Mouse (Mus musculus) cerebellum, adult 2 months (tissue): ENCODE results near the gene Tns1. TPM values are rescaled to one million over a fixed set of nuclear protein-coding genes. Genes with fewer than 3 reads are reported as not detected.

Experiments used
- DNase-seq, 2 experiments: peaks; one replicate each; pipeline ENCODE4 v3.0.0; 2021
- H3K27ac ChIP-seq: fragments of 200-500 bp; 2 replicates; pipeline ENCODE4 v1.5.1; 2012; ENCODE audit warnings: low read length, control low read depth, inconsistent platforms; ENCODE audit not compliant: insufficient read depth
- H3K27me3 ChIP-seq: fragments of 200-500 bp; 2 replicates; pipeline ENCODE4 v1.6.1; 2012; ENCODE audit warnings: inconsistent platforms, mild to moderate bottlenecking, low read length, moderate library complexity; ENCODE audit not compliant: control insufficient read depth, insufficient read depth
- H3K4me1 ChIP-seq: fragments of 200-500 bp; 2 replicates; pipeline ENCODE4 v1.6.1; 2011; ENCODE audit warnings: low read length; ENCODE audit not compliant: control insufficient read depth, insufficient read depth
- H3K4me3 ChIP-seq: fragments of 200-500 bp; replicated peaks from 2 replicates; pipeline ENCODE3; 2011; ENCODE audit warnings: mild to moderate bottlenecking, low read depth, low read length, control low read depth; ENCODE audit not compliant: insufficient read depth
- CTCF ChIP-seq: fragments of 200-500 bp; IDR thresholded peaks from 2 replicates; pipeline ENCODE4 v1.5.1; 2011; ENCODE audit warnings: low read depth, mild to moderate bottlenecking, control low read depth, low read length, moderate library complexity, borderline replicate concordance; ENCODE audit not compliant: insufficient read depth
- POLR2A ChIP-seq: fragments of 200-500 bp; IDR thresholded peaks from 2 replicates; pipeline ENCODE4 v1.6.1; 2011; ENCODE audit warnings: low read length, control low read depth, borderline replicate concordance; ENCODE audit not compliant: insufficient read depth
- WGBS: fragments of 180-500 bp; shearing (Covaris S2); methylation state at CpG from one replicate; pipeline ENCODE4 v1.1.7; 2018; 5-methylcytosine and 5-hydroxymethylcytosine counted together
- polyA plus RNA-seq: library from polyadenylated mRNA; depleted of rRNA; stranded (reverse); fragments of >200 nt; gene quantifications from 2 replicates; pipeline ENCODE4 v1.2.3, GENCODE M21; 2012

Gene Tns1
- polyA plus RNA-seq, 1 experiment, result 25.1 TPM

GRCm38 (mm10) chr1:73947525-73948304 lies 176.5 kb downstream of the Tns1 start:
- Histone ChIP-seq H3K27ac (no peak overlapping the region), H3K4me1 (no peaks in the 10 kb centered on the region), H3K4me3 (no peak overlapping the region), H3K27me3 (no peaks in the 10 kb centered on the region)
- no peak for DNase-seq
- 78% methylated on average over 15 of the region's 15 CpGs for WGBS
- no peak for TF ChIP-seq CTCF
- no peak for TF ChIP-seq POLR2A

GRCm38 (mm10) chr1:73946701-73947100 lies 177.5 kb downstream of the Tns1 start:
- no peak for TF ChIP-seq POLR2A
- no peak for TF ChIP-seq CTCF
- no peak overlapping the region for H3K4me3 ChIP-seq
- no peak overlapping the region for H3K27ac ChIP-seq
- no peak for DNase-seq
- 59% methylated on average over 7 of the region's 7 CpGs for WGBS
- H3K27me3 ChIP-seq, result no peaks in the 10 kb centered on the region
- H3K4me1 ChIP-seq, result no peaks in the 10 kb centered on the region

GRCm38 (mm10) chr1:73944393-73944792 lies 179.9 kb downstream of the Tns1 start:
- DNase-seq, result peak; percentile 20 to 51
- H3K4me1 ChIP-seq, result no peaks in the 10 kb centered on the region
- TF ChIP-seq CTCF, result no peak
- TF ChIP-seq POLR2A, result no peak
- H3K27ac ChIP-seq, result peak overlapping the region; percentile 53; the same call in 1 of the 2 replicates
- H3K27me3 ChIP-seq, result no peaks in the 10 kb centered on the region
- no peak overlapping the region for H3K4me3 ChIP-seq
- 46% methylated on average over 3 of the region's 3 CpGs for WGBS

- TF ChIP-seq POLR2A (no peak), CTCF (no peak)
- 45% methylated on average over 9 of the region's 9 CpGs for WGBS
- Histone ChIP-seq H3K27me3 (no peaks in the 10 kb centered on the region), H3K4me3 (no peak overlapping the region), H3K27ac (peak overlapping the region; percentile 53; the same call in 1 of the 2 replicates), H3K4me1 (no peaks in the 10 kb centered on the region)
- DNase-seq, result peak in 1 of 2 experiments; percentile 42
Observed at GRCm38 (mm10) chr1:73943667-73944289, 180.5 kb downstream of the Tns1 start.

- no peak overlapping the region for H3K27ac ChIP-seq
- H3K4me1 ChIP-seq, result no peaks in the 10 kb centered on the region
- 63% methylated on average over 5 of the region's 5 CpGs for WGBS
- no peak for DNase-seq
- no peak overlapping the region for H3K4me3 ChIP-seq
- TF ChIP-seq CTCF, result no peak
- TF ChIP-seq POLR2A, result no peak
- H3K27me3 ChIP-seq, result no peaks in the 10 kb centered on the region
Observed at GRCm38 (mm10) chr1:73943255-73943654, 181.0 kb downstream of the Tns1 start.

GRCm38 (mm10) chr1:73942243-73942642 lies 182.0 kb downstream of the Tns1 start:
- no peak for TF ChIP-seq CTCF
- TF ChIP-seq POLR2A, result no peak
- no peak overlapping the region for H3K4me3 ChIP-seq
- 50% methylated on average over 2 of the region's 2 CpGs for WGBS

GRCm38 (mm10) chr1:73941697-73942096 lies 182.6 kb downstream of the Tns1 start:
- TF ChIP-seq CTCF (no peak), POLR2A (no peak)
- no peak for DNase-seq
- H3K4me3 ChIP-seq, result no peak overlapping the region
- 69% methylated on average over 9 of the region's 9 CpGs for WGBS
- no peaks in the 10 kb centered on the region for H3K27me3 ChIP-seq
- H3K4me1 ChIP-seq, result no peaks in the 10 kb centered on the region
- no peak overlapping the region for H3K27ac ChIP-seq

More at GRCm38 (mm10) chr1:73942243-73942642, 182.0 kb downstream of the Tns1 start:
- no peaks in the 10 kb centered on the region for H3K4me1 ChIP-seq
- no peak overlapping the region for H3K27ac ChIP-seq
- no peaks in the 10 kb centered on the region for H3K27me3 ChIP-seq
- no peak for DNase-seq

- Histone ChIP-seq H3K27ac (no peak overlapping the region), H3K4me1 (peaks cover 2% of the 10 kb centered on the region; the same call in 1 of the 2 replicates), H3K4me3 (no peak overlapping the region), H3K27me3 (no peaks in the 10 kb centered on the region)
- DNase-seq, result no peak
- 88% methylated on average over 9 of the region's 9 CpGs for WGBS
- TF ChIP-seq CTCF (no peak), POLR2A (no peak)
Observed at GRCm38 (mm10) chr1:73940491-73941204, 183.6 kb downstream of the Tns1 start.
